Mouse (Mus musculus) E14TG2a.4 (cell line): ENCODE measurements around the gene Fundc1.

Experiments used
- CTCF ChIP-seq: conservative IDR thresholded peaks from 2 replicates; pipeline ENCODE4 v1.5.1; 2014; ENCODE audit warnings: low read length
- NANOG ChIP-seq: IDR thresholded peaks from 2 replicates; pipeline ENCODE4 v1.6.1; 2014; ENCODE audit warnings: borderline replicate concordance, low read length, mixed read lengths

GRCm38 (mm10) chrX:17558746-17559145, 13.4 kb downstream of the Fundc1 start:
- TF ChIP-seq CTCF = no peak
- TF ChIP-seq NANOG = no peak
